Mouse (Mus musculus) liver, adult 10 weeks (tissue): ENCODE results near the gene Fcrl1. TPM values are rescaled to one million over a fixed set of nuclear protein-coding genes. Genes with fewer than 3 reads are reported as not detected.

Source experiments
- polyA plus RNA-seq: library from polyadenylated mRNA; stranded (reverse); fragments of 350-450 nt; fragmentation: Illumina TruSeq; extraction: RNeasy Lipid Tissue Mini Kit (QIAGEN cat#74804); gene quantifications from one replicate; pipeline ENCODE4 v1.2.3, GENCODE M21; 2014; ENCODE audit warnings: low read depth, low replicate concordance

The Fcrl1 gene
- 0.21 TPM for polyA plus RNA-seq

DNA sequence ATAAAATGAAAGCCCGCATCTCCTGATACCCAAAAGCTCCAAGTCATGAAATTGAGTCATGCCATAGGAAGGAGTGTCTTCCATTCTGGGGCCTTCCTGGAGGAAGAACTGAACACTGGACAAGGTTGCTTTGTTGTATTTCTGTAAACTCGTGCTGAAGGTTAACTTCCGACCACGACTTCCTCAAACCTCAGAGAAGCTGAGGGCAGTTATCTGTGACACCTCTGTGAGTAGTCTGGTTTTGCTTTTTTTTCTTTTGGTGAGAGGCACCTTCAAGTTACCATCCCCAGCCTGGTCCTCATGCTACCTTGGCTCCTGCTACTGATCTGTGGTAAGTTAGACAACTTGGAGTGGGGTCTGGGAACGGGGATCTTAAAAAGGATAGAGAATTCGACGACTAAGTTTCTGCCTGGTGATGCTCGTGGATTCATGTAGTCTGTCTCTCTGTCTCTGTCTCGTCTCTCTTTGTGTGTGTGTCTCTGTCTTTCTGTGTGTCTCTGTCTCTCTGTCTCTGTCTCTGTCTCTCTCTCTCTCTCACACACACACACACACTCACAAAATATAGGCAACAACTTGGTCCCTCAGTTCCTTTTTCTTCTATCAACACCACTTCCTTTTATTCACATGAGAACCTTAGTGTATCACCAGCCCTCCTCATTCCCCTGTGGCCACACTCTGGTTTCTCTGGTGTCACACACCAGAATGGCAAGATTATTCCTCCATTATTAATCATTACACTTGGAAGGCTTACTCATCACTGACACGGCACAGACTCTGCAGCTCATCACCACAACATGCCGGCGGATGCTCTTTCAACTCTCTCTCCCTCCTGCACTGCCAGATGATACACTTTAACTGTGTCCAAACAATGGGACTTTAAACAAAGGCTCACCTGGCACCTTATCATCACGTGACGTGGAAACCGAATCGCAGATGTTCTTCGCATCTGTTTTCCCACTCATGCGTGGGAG is at the start of gene Fcrl1:
TSS of gene Fcrl1 (plus strand) at position 193 of the 971 bp plus-strand sequence.

DNA sequence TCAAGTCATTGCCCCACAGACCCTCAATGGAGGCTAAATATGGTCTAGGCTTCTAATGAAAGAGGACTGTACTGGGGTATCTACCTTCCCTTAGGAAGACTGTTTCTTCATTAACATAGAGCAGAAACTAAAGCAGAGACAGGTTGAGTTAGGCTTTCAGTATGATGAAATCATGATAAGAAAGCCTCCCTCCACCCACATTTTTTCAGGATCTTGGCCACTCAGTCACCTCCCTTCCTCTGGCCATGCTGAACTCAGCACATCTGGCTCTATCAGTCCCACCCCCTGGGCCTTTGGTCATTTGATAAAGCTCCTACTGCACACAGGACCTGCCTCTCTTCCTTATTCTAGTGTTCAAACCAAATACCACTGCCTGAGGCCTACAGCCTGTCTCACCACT is 18.6 kb upstream of the Fcrl1 start, which contains the start of gene Cd5l:
TSS of gene Cd5l (plus strand) at position 301 of the 400 bp plus-strand sequence.

DNA sequence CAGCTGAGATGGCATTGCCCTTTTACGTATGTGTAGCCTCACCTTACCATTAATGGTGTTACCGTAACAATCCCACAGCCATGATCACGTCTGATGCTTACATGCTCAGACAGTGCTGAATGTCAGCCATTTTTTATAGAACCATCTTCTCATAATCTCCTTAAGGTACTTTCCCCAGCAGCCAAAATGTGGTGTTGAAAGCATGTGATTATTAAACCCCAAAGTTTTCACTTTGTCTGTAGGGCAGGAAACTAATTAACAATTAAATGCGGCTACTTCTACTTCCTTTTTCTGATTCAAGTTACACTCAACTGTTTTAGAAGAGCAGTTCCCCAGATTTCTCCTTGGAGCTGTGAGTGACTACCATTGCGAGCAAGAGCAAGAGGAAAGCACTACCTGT is 59.3 kb downstream of the Fcrl1 start, which contains the start of gene Fcrl5:
TSS of gene Fcrl5 (plus strand) at position 295 of the 400 bp plus-strand sequence.

Other genes with a start within 250 kb of the Fcrl1 start
- gene Kirrel, start 201.6 kb upstream of the Fcrl1 start, polyA plus RNA-seq = 0.19 TPM
- not detected for gene Fcrls, start 112.6 kb upstream of the Fcrl1 start, polyA plus RNA-seq
- gene Cd5l, start 18.5 kb upstream of the Fcrl1 start, polyA plus RNA-seq = 34.7 TPM
- not detected for gene Fcrl5, start 59.4 kb downstream of the Fcrl1 start, polyA plus RNA-seq
- 5.3 TPM for gene Etv3, start 149.0 kb downstream of the Fcrl1 start, polyA plus RNA-seq
- 6.9 TPM for gene Arhgef11, start 241.2 kb downstream of the Fcrl1 start, polyA plus RNA-seq